20 mouse cellular contexts compared by ENCODE assay signal in the genomic region with DNA sequence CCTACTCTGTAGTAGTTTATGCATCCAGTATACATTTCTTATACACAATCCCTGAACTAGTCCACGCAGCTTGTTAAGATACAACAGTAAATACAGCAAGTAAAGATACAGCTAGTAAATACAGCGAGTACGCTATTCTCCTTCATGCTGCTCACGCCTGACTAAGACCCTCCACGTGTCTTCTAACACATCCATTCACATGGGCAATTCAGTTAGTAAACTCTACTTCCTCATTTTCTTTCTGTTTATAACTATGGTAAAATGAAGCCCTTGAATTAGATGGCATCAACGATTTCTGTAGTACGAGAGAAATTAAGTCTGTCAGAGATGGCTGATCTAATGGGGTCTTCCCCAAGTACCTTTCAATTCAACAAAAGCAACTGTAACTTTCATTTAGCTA.
"Had no signal": no experiment of that assay in that cellular context is flagged by ENCODE, and none has a peak within 500 bp of the region (broad histone marks: within the 10 kb centered on the region; RNA-seq: fewer than 3 reads in every experiment).

No protein-coding gene starts in this region.

- ATAC-seq: forebrain, embryonic 13.5 days; forebrain, embryonic 14.5 days; forebrain, embryonic 15.5 days; forebrain, embryonic 16.5 days; forebrain, postnatal 0 days had no signal

- DNase-seq: cerebellum, adult 9-10 months; cerebellum, adult 9-11 months; cerebellum, postnatal 10 days; cerebellum, postnatal 14 days; cerebellum, postnatal 25 days; cerebellum, postnatal 36 days; embryo, embryonic 11 days; forebrain, postnatal 0 days; gastrocnemius, adult 2 months; gastrocnemius, postnatal 10 days; gastrocnemius, postnatal 14 days; gastrocnemius, postnatal 25 days; gastrocnemius, postnatal 36 days; heart, adult 11 months; heart, adult 18-20 months; heart, adult 2 months had no signal
